Mouse (Mus musculus): ENCODE measurements around the gene Kras.

DNA sequence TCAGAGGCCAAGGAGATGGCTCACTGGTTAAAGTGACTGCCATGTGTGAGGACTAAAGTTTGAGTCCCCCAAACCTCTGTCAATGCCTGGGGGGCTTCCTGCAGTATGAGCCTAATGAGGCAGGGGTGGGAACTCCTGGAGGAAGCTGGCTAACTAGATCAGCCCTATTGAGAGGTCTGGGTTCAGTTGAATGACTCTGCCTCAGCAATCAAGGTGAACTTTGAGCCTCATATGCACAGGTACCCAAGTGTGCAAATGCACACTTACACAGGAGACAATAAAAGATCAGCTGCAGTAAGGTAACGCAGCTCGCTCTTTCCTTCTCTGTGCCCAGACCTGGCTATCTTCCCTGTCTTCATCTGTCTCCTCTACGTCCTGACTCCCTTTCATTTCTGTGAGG, 57.0 kb downstream of the Kras start:
- no peak for TF ChIP-seq GABPA (IDR thresholded peaks at IDR 0.05; ENCODE audit: low read depth, low read length)
- TF ChIP-seq GATA1 (IDR thresholded peaks at IDR 0.05; ENCODE audit: low read depth, low read length), result no peak
- TF ChIP-seq CTCF (IDR thresholded peaks at IDR 0.05 in 2 of 3, conservative IDR thresholded peaks at IDR 0.05 in 1 of 3; ENCODE audit: control insufficient read depth in 1 of 3, insufficient read depth in 1 of 3, low read depth in 2 of 3, low read length in 3 of 3, poor library complexity in 1 of 3, severe bottlenecking in 1 of 3), result no peak
- TF ChIP-seq POLR2A (IDR thresholded peaks at IDR 0.05; ENCODE audit: control insufficient read depth in 1 of 2, insufficient read depth in 1 of 2, low read depth in 1 of 2, low read length in 2 of 2, poor library complexity in 1 of 2), result no peak
- no peak for TF ChIP-seq TAL1 (IDR thresholded peaks at IDR 0.05; ENCODE audit: low read length)
- no peak for TF ChIP-seq EP300 (IDR thresholded peaks at IDR 0.05; ENCODE audit: low read depth in 1 of 2, low read length in 2 of 2)
- TF ChIP-seq USF1 (IDR thresholded peaks at IDR 0.05; ENCODE audit: low read depth, low read length), result no peak
- no peak for TF ChIP-seq ZC3H11A (IDR thresholded peaks at IDR 0.05; ENCODE audit: low read depth, low read length)
- no peak for TF ChIP-seq CHD1 (IDR thresholded peaks at IDR 0.05; ENCODE audit: low read depth, low read length)
- no peak for TF ChIP-seq USF2 (IDR thresholded peaks at IDR 0.05; ENCODE audit: borderline replicate concordance in 1 of 2, insufficient read depth in 1 of 2, low read depth in 1 of 2, low read length in 2 of 2)
